Mouse (Mus musculus): ENCODE measurements around the gene Pex26.

Gene Pex26

DNA sequence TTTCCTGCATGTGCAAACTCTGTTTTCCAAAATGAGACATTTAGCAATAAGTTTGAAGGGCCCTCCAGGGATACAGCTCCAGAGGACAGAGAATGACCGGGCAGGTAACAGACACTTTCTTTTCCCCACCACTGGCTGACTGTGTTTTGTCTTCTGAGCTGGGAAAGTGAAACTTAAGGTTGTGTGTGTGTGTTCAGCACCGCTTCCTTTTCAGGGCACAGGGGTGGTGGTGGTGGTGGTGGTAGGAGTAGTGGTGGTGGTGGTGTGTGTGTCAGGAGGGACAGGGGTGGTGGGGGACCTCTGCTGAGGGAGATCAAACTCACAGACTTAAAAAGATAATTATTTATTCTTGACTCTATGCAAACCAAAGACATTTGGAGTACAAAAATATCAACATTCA is 58.3 kb downstream of the Pex26 start:
- DNase-seq (ENCODE audit: low spot score): no peak

DNA sequence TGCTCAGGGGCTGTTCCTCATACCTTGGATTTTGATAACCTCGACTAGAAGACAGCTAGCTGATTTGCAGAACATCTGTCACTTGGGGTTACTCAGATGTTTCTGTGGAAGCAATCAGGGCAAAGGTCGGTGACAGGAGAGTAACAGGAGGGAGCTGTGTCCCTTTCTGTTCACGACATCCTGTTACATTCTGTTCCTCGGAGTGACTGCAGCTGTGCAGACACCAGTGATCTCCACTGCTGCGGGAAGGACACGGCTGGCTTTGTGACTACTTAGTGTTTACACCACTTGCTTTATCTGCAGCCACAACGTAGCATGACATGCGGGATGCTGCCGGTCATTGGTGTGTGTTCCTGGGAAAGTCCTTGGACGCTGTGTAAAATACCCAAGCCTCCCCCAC is 59.7 kb downstream of the Pex26 start:
- no peak for DNase-seq (ENCODE audit: low spot score)

DNA sequence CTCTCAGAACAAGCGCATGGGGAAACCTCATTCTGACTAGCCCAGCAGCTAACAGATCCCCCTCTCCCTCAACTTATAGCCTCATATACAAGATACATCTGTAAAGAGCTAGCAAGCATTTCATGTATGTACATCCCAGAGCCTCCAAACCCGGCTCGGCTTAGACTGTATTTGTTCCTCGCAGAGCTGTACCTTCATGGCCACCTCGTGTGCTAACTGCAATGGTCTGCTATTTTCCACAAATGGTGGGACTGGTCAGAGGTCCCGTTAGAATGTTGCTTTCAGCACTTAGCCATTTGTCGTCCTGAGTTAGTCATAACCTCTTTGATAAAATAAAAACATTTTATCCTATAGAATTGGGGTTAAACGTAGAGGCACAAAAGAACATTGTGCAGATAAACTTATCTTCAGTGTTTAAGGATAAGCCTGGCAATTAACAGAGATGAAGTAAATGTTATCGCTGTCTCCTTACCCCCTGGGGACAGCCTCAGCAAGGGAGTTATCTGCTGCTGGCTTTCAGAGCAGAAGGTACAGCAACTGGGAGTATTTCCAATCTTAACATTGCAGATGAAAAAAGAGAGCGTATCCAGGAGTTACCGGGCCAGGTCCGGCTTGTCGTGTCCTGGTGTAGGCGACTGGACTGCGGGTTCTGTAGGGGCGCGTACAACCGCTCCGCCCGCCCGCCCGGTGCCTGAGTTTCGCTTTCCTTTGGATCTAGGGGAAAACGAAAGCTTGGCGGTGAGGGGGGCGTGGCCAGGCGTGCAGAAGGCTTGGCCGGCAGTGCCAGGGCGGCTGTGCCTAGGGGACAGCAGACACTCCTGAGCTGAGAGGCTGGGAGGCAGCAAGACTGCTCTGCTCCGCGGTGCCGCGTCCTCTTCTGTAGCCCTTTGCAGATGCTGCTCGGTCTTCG is 61.9 kb downstream of the Pex26 start, which contains the start of gene Usp18:
Gene Usp18, plus strand, starts transcription at position 780 of the 910 bp plus-strand sequence.
- peak; percentile 88 for DNase-seq (ENCODE audit: low spot score)

DNA sequence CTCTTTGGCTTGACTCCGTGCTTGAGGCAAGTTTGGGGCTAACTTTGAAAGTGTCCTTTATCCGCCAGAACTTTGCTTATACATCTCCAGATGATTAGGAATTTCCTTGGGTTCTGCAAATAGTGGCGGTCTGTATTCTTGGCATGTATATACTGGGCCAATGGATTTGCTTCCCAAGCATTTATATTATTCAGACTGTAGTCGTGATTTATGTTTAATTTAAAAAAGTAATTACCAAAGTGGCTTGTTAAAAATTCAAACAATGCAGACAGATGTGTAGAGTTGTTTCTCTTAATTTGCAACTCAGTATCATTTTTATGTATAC is 62.5 kb downstream of the Pex26 start:
- DNase-seq (ENCODE audit: low spot score): no peak

Measured in ovary, adult 18-20 months (tissue).